Mouse (Mus musculus): ENCODE measurements around the gene Ccdc63.
A peak's percentile ranks its signal among the peaks of the same experiment; 100 is the strongest.
"Not testable (repeated sequence)": the region's sequence is repeated elsewhere in the genome, so short reads cannot be mapped to it uniquely, and the experiment has no call there.

The Ccdc63 gene

DNA sequence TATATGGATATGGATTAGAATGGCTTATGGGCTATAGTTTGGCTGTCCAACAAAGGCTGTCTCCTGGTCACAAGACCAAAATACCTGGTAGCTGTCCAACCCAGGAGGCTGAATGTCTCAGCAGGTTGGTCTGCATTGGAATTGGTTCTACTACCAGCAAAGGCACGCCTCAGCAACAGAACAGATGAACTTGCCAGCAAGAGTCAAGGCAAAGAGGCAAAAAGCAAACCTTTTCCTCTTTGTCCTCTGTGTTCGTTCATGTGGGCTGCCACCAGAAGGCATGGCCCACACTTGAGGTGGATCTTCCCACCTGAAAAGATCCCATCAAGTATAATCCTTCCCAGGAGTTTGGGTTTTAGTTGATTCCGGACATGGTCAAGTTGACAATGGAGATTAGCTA, at the start of gene Ccdc63:
TSS of gene Ccdc63 (minus strand) at position 101 of the 400 bp plus-strand sequence.
- no peak for DNase-seq (ENCODE audit: low read depth, low spot score)

DNA sequence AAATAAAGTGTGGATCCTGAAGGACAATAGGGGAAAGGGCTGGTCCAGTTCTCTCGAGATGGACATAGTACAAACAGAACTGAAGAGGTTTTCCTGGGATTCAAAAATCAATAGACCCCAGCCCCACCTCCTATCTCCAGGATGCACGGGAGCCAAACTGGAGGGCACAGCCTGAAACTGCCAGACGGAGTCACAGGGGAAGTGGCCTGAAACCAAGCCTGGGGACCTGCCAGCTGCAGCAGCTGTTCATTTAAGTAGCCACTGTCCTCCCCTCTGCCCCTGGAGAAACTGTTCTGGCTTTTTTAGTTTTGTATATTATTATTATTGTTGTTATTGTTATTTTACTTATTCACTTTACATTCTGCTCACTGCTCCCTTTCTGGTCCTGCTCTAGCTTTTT, 48.5 kb upstream of the Ccdc63 start:
- DNase-seq (ENCODE audit: low read depth, low spot score): no peak

DNA sequence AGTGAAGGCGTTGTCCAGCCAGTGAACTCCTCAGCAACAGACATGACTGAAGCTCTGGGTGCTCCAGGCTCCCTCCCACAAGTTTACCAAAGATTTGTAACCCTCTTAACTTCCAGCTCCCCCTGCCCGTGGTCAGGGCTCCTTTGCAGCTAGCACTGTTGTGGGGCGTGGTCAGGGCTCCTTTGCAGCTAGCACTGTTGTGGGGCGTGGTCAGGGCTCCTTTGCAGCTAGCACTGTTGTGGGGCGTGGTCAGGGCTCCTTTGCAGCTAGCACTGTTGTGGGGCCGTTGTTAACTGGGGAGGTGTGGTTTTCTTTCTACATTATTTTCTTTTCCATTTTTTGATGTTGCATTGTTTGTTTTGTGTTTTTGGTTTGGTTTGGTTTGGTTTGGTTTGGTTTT, 44.2 kb upstream of the Ccdc63 start:
- not testable (repeated sequence) for DNase-seq (ENCODE audit: low read depth, low spot score)

DNA sequence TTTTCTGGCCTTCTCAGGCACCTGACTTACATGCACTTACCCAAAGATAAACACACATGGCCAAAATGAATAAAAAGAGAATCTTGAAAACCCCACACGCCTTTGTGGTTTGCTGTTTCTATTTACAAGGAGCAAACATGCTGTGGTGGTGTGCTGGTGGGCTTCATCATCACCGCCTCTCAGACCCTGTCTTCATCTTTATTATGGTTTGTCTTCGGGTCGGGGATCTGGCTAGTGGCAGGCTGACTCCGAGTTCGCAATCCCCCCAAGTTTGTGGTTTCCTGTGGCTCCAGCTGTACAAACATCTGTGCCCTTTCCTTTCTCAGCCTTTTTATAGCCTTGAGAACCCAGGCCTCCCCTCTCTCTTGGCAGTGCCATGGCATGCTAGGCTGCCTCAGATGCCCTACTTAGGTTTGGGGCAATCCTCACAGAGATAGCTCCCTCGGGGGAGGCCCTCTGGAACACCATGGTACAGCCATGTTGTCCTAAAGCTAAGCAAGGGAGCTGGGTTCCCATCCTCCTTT, 43.7 kb upstream of the Ccdc63 start:
- DNase-seq (ENCODE audit: low read depth, low spot score): no peak

DNA sequence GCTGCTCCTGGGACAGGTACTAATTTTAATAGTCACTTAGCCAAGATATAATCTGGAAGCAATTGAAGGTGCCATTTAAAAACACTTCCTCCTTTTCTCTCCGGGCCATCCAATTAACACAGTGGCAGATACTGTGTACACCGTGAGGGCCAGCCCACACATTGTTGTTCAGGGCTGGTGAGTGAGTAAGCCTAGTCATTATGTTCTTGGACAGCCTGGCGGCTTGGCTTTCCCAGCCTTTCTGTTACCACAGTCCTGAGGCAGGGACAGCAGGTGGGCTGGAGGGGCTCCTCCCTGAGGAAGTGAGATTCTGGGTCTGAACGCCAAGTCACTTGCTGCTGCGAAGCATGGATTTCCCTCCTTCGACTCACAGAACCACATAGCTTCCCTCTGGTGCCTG, 39.0 kb upstream of the Ccdc63 start:
- peak; percentile 54 for DNase-seq (ENCODE audit: low read depth, low spot score)

DNA sequence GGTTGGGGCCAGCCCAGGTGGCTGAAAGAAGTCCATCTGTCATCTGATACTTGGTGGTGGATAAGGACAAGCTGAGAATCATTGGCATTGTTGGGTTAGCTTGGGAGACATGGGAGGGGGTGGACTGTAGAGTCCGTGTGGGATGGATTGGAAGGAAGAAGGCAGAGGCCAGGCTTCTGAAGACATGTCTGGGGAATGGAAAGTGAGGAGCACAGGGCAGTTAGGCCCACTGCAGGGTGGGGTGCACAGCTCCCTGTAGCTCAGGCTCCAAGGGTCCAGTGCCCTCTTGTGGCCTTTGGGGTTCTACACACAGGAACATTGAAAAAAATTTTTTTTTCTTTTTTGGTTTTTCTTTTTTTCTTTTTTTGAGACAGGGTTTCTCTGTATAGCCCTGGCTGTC, 35.8 kb upstream of the Ccdc63 start:
- peak; percentile 71 for DNase-seq (ENCODE audit: low read depth, low spot score)

DNA sequence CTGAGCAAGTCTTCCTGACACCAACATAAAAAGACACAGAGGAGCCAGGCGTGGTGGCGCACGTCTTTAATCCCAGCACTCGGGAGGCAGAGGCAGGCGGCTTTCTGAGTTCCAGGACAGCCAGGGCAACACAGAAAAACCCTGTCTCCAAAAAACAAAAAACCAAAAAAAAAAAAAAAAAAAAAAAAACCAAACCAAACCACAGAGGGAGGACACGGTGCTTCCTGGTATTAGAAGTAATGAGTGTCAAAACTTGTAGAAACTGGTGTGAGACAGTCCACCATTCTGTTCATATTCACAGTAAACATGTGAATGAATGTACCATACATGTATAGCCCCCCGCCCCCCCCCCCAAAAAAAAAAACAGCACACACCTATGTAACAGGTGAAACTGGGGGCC, 35.3 kb upstream of the Ccdc63 start:
- no peak for DNase-seq (ENCODE audit: low read depth, low spot score)

DNA sequence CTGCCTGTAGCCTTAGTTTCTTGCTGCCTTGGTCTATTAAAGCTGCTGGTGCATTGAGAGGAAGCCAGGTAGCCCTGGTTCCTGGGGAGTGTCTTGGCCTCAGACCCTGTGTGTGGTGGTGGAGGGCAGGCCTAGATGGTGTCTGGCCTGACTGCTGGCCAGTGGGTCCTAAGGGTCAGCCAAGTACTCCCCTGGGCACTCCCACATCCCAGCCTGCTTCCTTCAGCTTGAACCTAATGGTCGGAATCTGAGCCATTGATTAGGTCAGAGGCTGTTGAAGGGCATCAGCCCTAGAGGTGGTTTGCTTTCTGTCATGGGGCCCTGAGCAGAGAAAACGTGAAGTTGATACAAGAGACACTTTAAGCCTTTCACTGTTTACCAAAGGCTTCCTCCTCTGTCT, 34.8 kb upstream of the Ccdc63 start:
- DNase-seq (ENCODE audit: low read depth, low spot score): no peak

DNA sequence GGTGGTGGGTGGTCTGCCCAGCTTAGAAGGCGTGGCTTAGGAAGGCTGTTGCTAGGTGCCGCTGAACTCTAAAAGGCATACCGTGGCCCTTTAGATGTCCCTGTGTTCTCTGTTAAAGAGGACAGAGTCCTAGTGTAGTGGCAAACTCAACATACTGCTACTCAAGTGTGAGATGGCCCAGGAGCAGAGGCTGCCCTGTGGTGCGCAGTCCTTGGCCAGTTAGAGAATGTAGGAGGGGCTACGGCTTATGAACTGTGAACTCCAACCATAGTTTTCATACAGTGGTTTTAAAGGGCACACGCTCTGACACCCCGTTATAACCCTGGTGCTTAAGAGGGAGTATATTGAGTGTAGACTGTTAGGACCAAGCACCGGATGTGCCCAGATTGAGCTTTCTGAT, 30.4 kb upstream of the Ccdc63 start:
- DNase-seq (ENCODE audit: low read depth, low spot score): no peak

DNA sequence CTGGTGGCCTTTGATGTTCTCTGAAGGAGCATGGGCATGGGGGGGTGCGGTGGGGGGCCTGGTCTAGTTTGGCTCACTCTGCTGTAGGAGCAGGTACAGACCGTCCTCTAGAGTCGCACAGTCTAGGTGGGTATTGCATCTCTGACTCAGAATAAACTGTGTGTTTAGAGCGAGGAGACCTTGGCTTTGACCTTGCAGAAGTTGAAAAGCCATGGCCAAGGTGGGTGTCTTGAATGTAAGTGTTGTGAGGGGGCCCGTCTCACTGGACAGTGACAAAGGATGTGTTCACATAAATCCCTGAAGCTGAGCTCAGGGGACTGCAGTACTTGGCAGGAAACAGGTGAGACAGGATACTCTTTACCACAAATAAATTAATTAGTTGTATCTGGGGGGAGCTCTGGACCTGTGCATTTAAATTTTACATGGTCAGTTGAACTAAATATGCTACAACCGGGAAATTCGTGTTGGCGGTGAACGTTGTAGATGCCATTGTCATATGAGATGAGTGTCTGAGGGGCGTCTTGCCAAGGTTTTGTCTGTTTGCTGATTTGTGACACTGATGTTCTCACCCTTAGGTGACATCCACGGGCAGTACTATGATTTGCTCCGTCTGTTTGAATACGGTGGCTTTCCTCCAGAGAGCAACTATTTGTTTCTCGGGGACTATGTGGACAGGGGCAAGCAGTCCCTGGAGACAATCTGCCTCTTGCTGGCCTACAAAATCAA, 27.9 kb upstream of the Ccdc63 start:
- DNase-seq (ENCODE audit: low read depth, low spot score): no peak

DNA sequence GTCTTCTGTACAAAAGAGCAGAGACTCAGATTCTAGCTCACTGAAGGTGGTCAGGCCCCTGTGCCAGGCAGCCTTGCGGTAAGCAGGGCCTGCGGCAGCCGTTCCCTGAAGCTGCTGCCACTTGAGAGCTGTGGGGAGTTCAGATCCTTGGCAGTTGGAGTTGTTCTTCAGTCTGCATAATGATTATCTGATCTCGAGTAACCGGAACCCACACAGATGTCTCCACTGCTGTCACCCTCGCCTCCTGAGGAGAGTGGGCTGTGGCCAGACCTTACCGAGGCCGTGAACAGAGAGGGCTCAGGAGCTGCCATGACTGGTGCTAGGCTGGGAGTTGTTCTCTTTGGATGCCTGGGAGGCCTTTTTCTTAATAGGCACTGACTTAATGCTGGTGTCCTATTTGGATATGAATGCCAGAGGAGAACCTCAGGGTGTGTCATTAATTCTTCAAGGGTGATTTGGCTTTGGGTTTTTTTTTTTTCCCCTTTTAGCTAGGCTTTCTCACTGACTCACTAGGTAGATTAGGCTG, 26.1 kb upstream of the Ccdc63 start:
- DNase-seq (ENCODE audit: low read depth, low spot score): no peak

DNA sequence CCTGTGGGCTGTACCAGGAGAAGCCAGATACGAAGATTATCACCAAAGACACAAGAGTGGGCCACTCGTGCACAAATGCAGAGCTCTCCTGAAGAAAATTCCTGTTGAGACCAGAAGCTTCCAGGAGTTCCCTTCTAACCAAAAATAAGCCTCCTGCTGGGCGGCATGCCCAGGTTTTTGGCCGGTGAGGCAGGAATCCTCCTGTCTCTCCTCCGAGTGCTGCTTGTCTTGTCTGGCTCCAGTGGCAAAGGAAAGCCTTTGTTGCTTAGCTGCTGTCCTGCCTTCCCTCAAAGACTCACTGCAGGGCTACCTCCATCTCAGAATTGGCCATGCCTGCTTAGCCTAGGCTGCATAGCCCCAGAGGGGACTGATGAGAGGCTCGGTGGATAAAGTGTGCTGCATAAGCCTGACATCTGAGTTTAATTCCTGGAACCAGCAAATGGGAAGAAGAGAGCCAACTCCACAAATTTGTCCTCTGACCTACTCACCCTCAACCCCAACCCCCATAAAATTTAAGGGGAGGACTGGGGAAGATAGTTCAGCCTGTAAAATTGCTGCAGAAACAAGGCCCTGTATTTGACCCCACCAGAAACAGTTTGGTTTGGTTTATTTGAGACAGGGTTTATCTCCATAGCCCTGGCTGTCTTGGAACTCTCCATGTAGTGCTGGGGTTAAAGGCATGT, 24.8 kb upstream of the Ccdc63 start:
- no peak for DNase-seq (ENCODE audit: low read depth, low spot score)

DNA sequence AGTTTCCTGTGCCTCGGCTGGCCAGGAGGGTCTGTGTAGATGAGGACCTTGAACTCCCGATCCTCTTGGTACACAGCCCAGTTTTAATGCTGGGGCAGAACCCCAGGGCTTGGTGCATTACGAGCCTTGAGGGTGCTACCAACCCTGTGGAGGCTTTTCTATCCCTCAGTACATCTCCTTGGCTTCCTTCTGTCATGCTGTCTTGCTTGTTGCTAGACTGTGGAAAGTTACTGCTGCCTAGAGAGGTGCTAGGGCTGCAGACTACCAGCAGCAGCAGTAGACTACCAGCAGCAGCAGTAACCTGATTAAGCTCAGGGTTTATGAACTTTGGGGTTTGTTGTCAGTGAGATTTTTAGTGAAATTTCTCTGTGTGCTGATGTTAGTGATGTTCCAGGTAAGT, 23.4 kb upstream of the Ccdc63 start:
- no peak for DNase-seq (ENCODE audit: low read depth, low spot score)

DNA sequence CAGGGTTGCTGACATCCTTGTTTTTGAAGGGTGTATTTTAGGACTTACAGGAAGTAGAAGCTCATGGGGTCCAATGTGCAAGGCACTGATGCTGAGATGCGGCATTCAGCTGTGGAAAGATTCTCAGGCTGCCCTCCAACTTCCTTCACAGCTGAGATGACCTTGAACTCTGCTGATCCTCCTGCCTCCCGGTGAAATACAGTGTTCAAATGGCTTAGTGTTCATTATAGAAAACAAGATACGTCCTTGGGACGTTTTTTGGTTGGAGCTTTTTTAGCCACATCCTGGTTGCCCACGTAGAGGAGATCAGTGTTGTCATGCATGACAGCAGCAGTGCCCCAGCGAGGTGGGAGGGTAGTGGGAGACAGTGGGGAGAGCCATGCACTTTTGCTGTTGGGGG, 22.6 kb upstream of the Ccdc63 start:
- DNase-seq (ENCODE audit: low read depth, low spot score): no peak

DNA sequence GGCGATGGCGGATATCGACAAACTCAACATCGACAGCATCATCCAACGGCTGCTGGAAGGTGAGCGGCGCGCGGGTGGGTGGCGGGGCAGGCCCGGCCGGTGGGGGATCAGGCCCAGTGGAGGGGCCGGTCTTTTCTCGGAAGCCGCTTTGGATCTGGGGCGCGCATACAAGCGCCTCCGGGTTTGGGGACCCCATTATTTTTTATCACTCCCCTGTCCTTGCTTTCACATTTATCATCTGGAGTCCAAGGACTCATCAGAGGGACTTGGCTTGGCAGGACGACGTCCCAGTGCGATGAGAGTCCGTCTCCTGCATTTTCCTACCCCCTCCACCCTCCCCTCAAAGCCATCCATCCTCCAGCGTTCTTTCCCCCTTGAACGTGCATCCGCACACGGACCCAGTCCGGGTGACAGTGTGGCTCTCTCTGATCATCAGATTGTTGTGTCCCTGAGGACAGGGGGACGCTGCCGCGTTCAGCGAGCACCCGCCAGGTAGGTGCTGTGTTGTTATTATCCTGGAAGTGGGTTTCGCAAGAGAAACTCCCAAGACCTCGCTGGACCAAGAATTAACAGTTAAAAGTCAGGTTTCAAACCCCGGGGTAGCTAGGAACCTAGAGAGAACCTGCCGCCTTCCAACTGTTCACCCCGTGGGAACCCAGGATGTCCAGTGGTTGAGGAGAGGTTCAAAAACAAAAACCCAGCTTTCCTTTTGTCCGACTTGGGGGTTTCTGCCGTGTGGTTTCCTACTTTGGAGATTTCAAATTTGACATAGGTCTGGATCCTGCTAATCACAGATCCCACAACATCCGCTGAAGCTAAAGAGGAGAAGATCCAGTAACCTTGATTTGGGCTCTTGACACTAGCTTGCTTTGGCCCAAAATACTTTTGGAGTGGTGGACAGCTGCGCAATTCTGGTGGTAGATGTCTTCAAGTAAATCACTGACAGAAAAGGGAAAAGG, 18.2 kb upstream of the Ccdc63 start:
- DNase-seq (ENCODE audit: low read depth, low spot score): no peak

DNA sequence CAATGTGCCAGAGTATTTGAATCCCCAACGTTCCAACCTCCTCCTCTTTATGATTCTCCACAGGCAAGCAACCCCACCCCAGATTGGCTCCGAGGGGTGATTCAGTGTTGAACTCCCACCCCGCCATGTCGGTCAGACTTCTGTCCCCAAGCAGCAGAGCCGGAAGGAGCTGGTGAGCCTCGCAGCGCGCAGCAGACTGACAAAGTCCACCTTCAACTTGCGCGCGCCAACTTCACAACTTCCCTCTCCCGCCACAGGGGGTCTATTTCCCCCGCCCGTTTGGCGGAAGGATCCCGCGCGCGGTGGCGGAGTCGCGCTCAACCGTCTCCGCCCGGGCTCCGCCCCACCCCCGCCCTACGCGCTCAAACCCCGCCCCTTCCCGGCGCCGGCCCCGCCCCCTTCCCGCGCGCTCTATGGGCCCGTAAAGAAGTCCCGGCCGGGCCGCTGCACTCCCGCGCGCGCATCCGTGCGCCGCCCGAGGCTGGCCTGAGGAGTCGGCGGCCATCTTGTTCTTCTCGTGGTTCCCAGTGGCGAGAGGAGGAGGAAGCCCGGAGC, 17.3 kb upstream of the Ccdc63 start, which contains the start of gene Ppp1cc:
TSS of gene Ppp1cc (plus strand) at position 452 of the 555 bp plus-strand sequence.
- DNase-seq (ENCODE audit: low read depth, low spot score): peak; percentile 96

DNA sequence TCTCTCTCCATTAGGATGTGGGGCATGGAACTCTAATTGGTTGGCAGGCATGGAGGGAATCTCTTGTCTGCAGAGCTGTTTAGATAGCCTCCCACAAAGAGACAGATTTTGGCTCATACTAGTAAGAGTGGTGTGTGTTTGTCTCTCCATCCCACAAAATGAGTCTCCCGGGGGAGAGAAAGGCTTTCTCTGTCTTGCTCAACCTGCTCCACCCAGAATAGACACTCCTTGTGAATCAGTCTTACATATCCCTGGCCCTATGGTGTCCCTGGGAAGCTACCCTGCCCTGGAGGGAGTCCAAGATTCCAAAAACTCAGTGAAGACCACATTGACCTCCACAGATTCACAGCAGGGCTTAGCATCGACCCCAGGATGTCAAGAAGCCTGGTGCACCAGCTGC, 15.9 kb upstream of the Ccdc63 start:
- DNase-seq (ENCODE audit: low read depth, low spot score): no peak

DNA sequence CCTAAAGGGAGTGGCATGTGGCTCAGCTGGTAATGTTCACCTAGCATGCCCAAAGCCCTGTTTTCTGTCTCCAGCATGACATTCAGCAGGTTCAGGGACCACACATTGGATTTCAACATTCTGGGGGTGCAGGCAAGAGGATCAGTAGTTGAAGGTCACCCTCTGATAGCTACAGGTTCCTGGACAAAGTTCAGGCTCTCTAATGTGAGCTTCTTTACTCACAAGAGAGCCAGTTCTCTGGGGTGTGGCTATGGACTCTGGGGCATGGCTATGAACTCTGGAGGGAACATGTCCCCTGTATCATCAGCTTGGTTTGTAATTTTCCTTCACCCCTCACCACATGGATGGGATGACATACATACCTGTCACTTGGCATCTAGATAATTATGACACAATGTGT, 15.0 kb upstream of the Ccdc63 start:
- DNase-seq (ENCODE audit: low read depth, low spot score): no peak

DNA sequence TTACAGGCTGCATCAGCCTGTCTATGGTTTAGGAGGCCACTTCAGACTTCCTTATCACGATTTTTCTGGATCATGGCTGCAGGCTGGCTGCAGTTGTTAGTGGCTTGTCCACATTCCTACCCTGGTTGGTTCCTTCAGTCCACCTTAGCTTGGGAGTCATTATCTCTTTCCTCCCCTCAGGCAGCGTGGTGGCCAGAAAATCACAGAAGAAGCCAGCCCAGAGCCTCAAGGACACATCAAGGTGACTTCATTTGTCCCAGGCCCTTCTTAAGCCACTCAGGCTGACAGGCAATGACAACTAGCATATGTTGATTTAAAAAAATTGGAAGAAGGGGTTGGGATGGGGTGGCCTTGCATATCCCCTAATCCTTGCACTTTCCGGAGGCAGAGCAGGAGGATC, 14.2 kb upstream of the Ccdc63 start:
- DNase-seq (ENCODE audit: low read depth, low spot score): peak; percentile 50

DNA sequence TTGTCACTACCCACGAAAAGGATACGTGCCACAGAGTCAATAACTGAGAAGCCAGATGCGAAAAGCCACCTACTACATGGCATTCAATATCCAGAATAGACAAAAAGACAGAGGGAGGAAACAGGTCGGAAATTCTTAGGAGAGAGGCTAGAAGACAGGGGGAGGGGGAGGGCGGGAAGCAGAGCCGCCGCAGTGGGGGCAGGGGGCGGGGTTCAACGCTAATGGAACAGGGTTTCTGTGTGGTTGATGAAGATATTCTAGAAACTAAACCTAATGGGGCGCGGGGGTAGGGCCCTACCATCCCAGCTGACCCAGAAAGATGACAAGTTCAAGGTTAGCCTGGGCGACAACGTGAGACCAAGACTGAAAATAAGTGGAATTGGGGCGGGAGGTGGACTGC, 13.4 kb upstream of the Ccdc63 start:
- peak; percentile 47 for DNase-seq (ENCODE audit: low read depth, low spot score)

DNA sequence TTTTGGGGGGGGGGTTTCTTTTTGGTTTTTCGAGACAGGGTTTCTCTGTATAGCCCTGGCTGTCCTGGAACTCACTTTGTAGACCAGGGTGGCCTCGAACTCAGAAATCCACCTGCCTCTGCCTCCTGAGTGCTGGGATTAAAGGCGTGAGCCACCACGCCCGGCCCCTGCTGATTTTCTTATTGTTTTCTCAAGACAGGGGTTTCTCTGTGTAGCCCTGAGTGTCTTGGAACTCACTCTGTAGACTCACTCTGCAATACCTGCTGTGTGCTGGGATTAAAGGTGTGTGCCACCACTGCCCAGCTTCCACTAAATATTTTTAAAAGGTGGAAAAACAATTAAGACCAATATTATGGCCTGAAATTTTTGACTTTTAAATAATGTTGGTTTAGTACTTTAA, 11.9 kb upstream of the Ccdc63 start:
- peak; percentile 59 for DNase-seq (ENCODE audit: low read depth, low spot score)
